Mouse (Mus musculus) embryonic facial prominence, embryonic 15.5 days (tissue): Measurements from ENCODE around the gene Hist1h4b. TPM values are rescaled to one million over a fixed set of nuclear protein-coding genes. Genes with fewer than 3 reads are reported as not detected.
A peak's percentile ranks its signal among the peaks of the same experiment; 100 is the strongest.
"Not testable (repeated sequence)": the region's sequence is repeated elsewhere in the genome, so short reads cannot be mapped to it uniquely, and the experiment has no call there.

ENCODE experiments used
- ATAC-seq: fragments of 200-750 bp; cut with Nextera tagmentation; 2 replicates; pipeline ENCODE4 v1.8.0; 2017; ENCODE audit warnings: low read depth, moderate TSS enrichment; ENCODE audit not compliant: insufficient number of reproducible peaks, low FRiP score, low TSS enrichment
- H3K27ac ChIP-seq: fragments of 300-500 bp; sonication (generic); replicated peaks from 2 replicates; pipeline ENCODE4 v1.5.1; 2015; ENCODE audit warnings: mild to moderate bottlenecking, inconsistent platforms
- H3K27me3 ChIP-seq: fragments of 300-500 bp; sonication (generic); 2 replicates; pipeline ENCODE4 v1.6.1; 2015; ENCODE audit warnings: inconsistent platforms
- H3K36me3 ChIP-seq: fragments of 300-500 bp; sonication (generic); 2 replicates; pipeline ENCODE4 v1.6.1; 2015; ENCODE audit warnings: mild to moderate bottlenecking, inconsistent platforms
- H3K4me1 ChIP-seq: fragments of 300-500 bp; sonication (generic); 2 replicates; pipeline ENCODE4 v1.6.1; 2015; ENCODE audit warnings: inconsistent platforms
- H3K4me2 ChIP-seq: fragments of 300-500 bp; sonication (generic); replicated peaks from 2 replicates; pipeline ENCODE4 v1.6.1; 2015; ENCODE audit warnings: mild to moderate bottlenecking, inconsistent platforms
- H3K4me3 ChIP-seq: fragments of 300-500 bp; sonication (generic); replicated peaks from 2 replicates; pipeline ENCODE4 v1.5.1; 2015; ENCODE audit warnings: mild to moderate bottlenecking, inconsistent platforms
- H3K9ac ChIP-seq: fragments of 300-500 bp; sonication (generic); 2 replicates; pipeline ENCODE4 v1.6.1; 2015; ENCODE audit warnings: inconsistent platforms
- H3K9me3 ChIP-seq: fragments of 300-500 bp; sonication (generic); replicated peaks from 2 replicates; pipeline ENCODE4 v1.6.1; 2016; ENCODE audit warnings: inconsistent platforms
- WGBS: fragments of 180-500 bp; shearing (Covaris S2); methylation state at CpG from one replicate; pipeline ENCODE4 v1.1.7; 2015; 5-methylcytosine and 5-hydroxymethylcytosine counted together
- polyA plus RNA-seq: library from polyadenylated mRNA; unstranded; fragments of >200 nt; fragmentation: Nextera tagmentation; extraction: Ambion mirVana; gene quantifications from 2 replicates; pipeline ENCODE4 v1.2.1, GENCODE M21; 2015

The Hist1h4b gene
- polyA plus RNA-seq, 1 experiment from 2014 or later: 2.6 TPM

- Histone ChIP-seq H3K9ac (no peak overlapping the region), H3K36me3 (no peaks in the 10 kb centered on the region), H3K9me3 (no peaks in the 10 kb centered on the region), H3K4me3 (no peak overlapping the region), H3K27me3 (no peaks in the 10 kb centered on the region), H3K4me2 (no peak overlapping the region), H3K27ac (no peak overlapping the region), H3K4me1 (peaks cover 11% of the 10 kb centered on the region)
- no peak for ATAC-seq
- WGBS: 45% methylated on average over 5 of the region's 5 CpGs
Observed at GRCm38 (mm10) chr13:23768834-23769397, 12.1 kb downstream of the Hist1h4b start.

- not testable (repeated sequence) for H3K27me3 ChIP-seq, H3K4me3 ChIP-seq, ATAC-seq, H3K9me3 ChIP-seq, H3K4me1 ChIP-seq, H3K36me3 ChIP-seq, H3K4me2 ChIP-seq, H3K27ac ChIP-seq, H3K9ac ChIP-seq
- WGBS: 84% methylated on average over 2 of the region's 2 CpGs
Observed at GRCm38 (mm10) chr13:23769613-23770012, 12.8 kb downstream of the Hist1h4b start, which contains the start of gene Trim38. Gene Trim38, plus strand, starts transcription at chr13:23769913.

- H3K4me1 ChIP-seq: no peaks in the 10 kb centered on the region
- H3K9me3 ChIP-seq: no peaks in the 10 kb centered on the region
- no peak overlapping the region for H3K9ac ChIP-seq
- H3K27me3 ChIP-seq: no peaks in the 10 kb centered on the region
- ATAC-seq: peak; percentile 78; the same call in 1 of the 2 replicates
- 0 out of 2 replicates have a peak overlapping the region, but pooled peaks have one; percentile 11 for H3K4me3 ChIP-seq
- peak overlapping the region; percentile 48 for H3K4me2 ChIP-seq
- WGBS: 16% methylated on average over 21 of the region's 21 CpGs
- H3K27ac ChIP-seq: no peak overlapping the region
- no peaks in the 10 kb centered on the region for H3K36me3 ChIP-seq
Observed at GRCm38 (mm10) chr13:23772561-23773313, 15.9 kb downstream of the Hist1h4b start.

GRCm38 (mm10) chr13:23778339-23778738, 21.5 kb downstream of the Hist1h4b start:
- Histone ChIP-seq H3K9me3 (no peaks in the 10 kb centered on the region), H3K27ac (no peak overlapping the region), H3K4me2 (no peak overlapping the region), H3K4me3 (no peak overlapping the region), H3K27me3 (no peaks in the 10 kb centered on the region), H3K4me1 (no peaks in the 10 kb centered on the region), H3K36me3 (no peaks in the 10 kb centered on the region), H3K9ac (no peak overlapping the region)
- 92% methylated on average over 7 of the region's 7 CpGs for WGBS
- no peak for ATAC-seq

- H3K9ac ChIP-seq: no peak overlapping the region
- H3K36me3 ChIP-seq: no peaks in the 10 kb centered on the region
- no peak overlapping the region for H3K4me3 ChIP-seq
- H3K27me3 ChIP-seq: no peaks in the 10 kb centered on the region
- no peaks in the 10 kb centered on the region for H3K4me1 ChIP-seq
- H3K4me2 ChIP-seq: no peak overlapping the region
- H3K9me3 ChIP-seq: no peaks in the 10 kb centered on the region
- ATAC-seq: no peak
- no peak overlapping the region for H3K27ac ChIP-seq
- WGBS: 82% methylated on average over 4 of the region's 4 CpGs
Observed at GRCm38 (mm10) chr13:23779025-23779424, 22.2 kb downstream of the Hist1h4b start.

GRCm38 (mm10) chr13:23792520-23792919, 35.7 kb downstream of the Hist1h4b start:
- Histone ChIP-seq H3K4me3 (no peak overlapping the region), H3K27me3 (no peaks in the 10 kb centered on the region), H3K4me1 (no peaks in the 10 kb centered on the region), H3K27ac (no peak overlapping the region), H3K9ac (no peak overlapping the region), H3K9me3 (no peaks in the 10 kb centered on the region), H3K4me2 (no peak overlapping the region), H3K36me3 (no peaks in the 10 kb centered on the region)
- WGBS: 29% methylated on average over 2 of the region's 2 CpGs
- no peak for ATAC-seq

- no peaks in the 10 kb centered on the region; the same call in 1 of the 2 replicates for H3K27me3 ChIP-seq
- H3K9me3 ChIP-seq: no peaks in the 10 kb centered on the region
- no peak overlapping the region for H3K27ac ChIP-seq
- H3K4me2 ChIP-seq: no peak overlapping the region
- WGBS: 54% methylated on average over 5 of the region's 5 CpGs
- H3K9ac ChIP-seq: no peak overlapping the region
- H3K36me3 ChIP-seq: no peaks in the 10 kb centered on the region
- ATAC-seq: no peak
- H3K4me3 ChIP-seq: no peak overlapping the region
- H3K4me1 ChIP-seq: no peaks in the 10 kb centered on the region
Observed at GRCm38 (mm10) chr13:23799405-23799804, 42.6 kb downstream of the Hist1h4b start.

GRCm38 (mm10) chr13:23804532-23804931, 47.7 kb downstream of the Hist1h4b start:
- H3K9me3 ChIP-seq: no peaks in the 10 kb centered on the region
- H3K36me3 ChIP-seq: no peaks in the 10 kb centered on the region
- WGBS: 80% methylated on average over 2 of the region's 2 CpGs
- no peaks in the 10 kb centered on the region for H3K4me1 ChIP-seq
- H3K27ac ChIP-seq: no peak overlapping the region
- H3K4me3 ChIP-seq: no peak overlapping the region
- no peak for ATAC-seq
- no peaks in the 10 kb centered on the region; the same call in 1 of the 2 replicates for H3K27me3 ChIP-seq
- H3K9ac ChIP-seq: no peak overlapping the region
- no peak overlapping the region for H3K4me2 ChIP-seq

GRCm38 (mm10) chr13:23806422-23807052, 49.7 kb downstream of the Hist1h4b start, which contains the start of gene Slc17a2:
Gene Slc17a2, plus strand, starts transcription at chr13:23806993.
- Histone ChIP-seq H3K9ac (no peak within 1 kb of the TSS), H3K36me3 (no peaks in the 10 kb centered on the region), H3K4me3 (no peak within 1 kb of the TSS), H3K4me2 (no peak within 1 kb of the TSS), H3K27ac (no peak within 1 kb of the TSS), H3K4me1 (no peaks in the 10 kb centered on the region), H3K27me3 (no peaks in the 10 kb centered on the region; the same call in 1 of the 2 replicates), H3K9me3 (no peaks in the 10 kb centered on the region)
- ATAC-seq: no peak
- WGBS: 83% methylated on average over 15 of the region's 15 CpGs
